Mouse (Mus musculus) heart, adult 2 months (tissue): Measurements from ENCODE around the gene Atcay. TPM values are rescaled to one million over a fixed set of nuclear protein-coding genes. Genes with fewer than 3 reads are reported as not detected.

Experiments used
- DNase-seq, 2 experiments: peaks; one replicate each; pipeline ENCODE4 v3.0.0; 2021
- H3K27ac ChIP-seq: fragments of 200-600 bp; 2 replicates; pipeline ENCODE4 v1.8.1; 2022
- H3K27me3 ChIP-seq: fragments of 200-500 bp; 2 replicates; pipeline ENCODE4 v1.6.1; 2012; ENCODE audit warnings: mild to moderate bottlenecking, low read length, inconsistent platforms, mixed read lengths; ENCODE audit not compliant: control insufficient read depth, insufficient read depth
- H3K36me3 ChIP-seq: fragments of 200-500 bp; 2 replicates; pipeline ENCODE4 v1.6.1; 2012; ENCODE audit warnings: low read length, inconsistent platforms; ENCODE audit not compliant: control insufficient read depth, insufficient read depth
- H3K4me1 ChIP-seq: fragments of 200-500 bp; 2 replicates; pipeline ENCODE4 v1.6.1; 2011; ENCODE audit warnings: low read length; ENCODE audit not compliant: control insufficient read depth, insufficient read depth
- H3K4me3 ChIP-seq: fragments of 200-600 bp; 2 replicates; pipeline ENCODE4 v1.8.1; 2022
- H3K79me2 ChIP-seq: fragments of 200-500 bp; replicated peaks from 2 replicates; pipeline ENCODE4 v1.6.1; 2012; ENCODE audit warnings: mild to moderate bottlenecking, inconsistent platforms, low read length, moderate library complexity, mixed read lengths; ENCODE audit not compliant: control insufficient read depth, insufficient read depth
- H3K9ac ChIP-seq: fragments of 200-500 bp; 2 replicates; pipeline ENCODE4 v1.6.1; 2012; ENCODE audit warnings: low read depth, mild to moderate bottlenecking, control low read depth, inconsistent platforms, low read length, mixed read lengths
- CTCF ChIP-seq: fragments of 200-600 bp; IDR thresholded peaks from 2 replicates; pipeline ENCODE4 v1.8.1; 2022; ENCODE audit warnings: antibody characterized with exemption, mild to moderate bottlenecking, moderate library complexity
- EP300 ChIP-seq: fragments of 200-500 bp; IDR thresholded peaks from 2 replicates; pipeline ENCODE4 v1.6.1; 2011; ENCODE audit warnings: low read depth, low read length, control low read depth; ENCODE audit not compliant: insufficient read depth
- POLR2A ChIP-seq: fragments of 200-500 bp; IDR thresholded peaks from 2 replicates; pipeline ENCODE4 v1.6.1; 2011; ENCODE audit warnings: mild to moderate bottlenecking, low read depth, low read length, control low read depth; ENCODE audit not compliant: insufficient read depth
- WGBS: fragments of 180-500 bp; shearing (Covaris S2); methylation state at CpG from one replicate; pipeline ENCODE4 v1.1.7; 2018; 5-methylcytosine and 5-hydroxymethylcytosine counted together
- intact Hi-C: fragments of 180-260 bp; cut with DNase I; formaldehyde crosslinking; loops from one replicate; pipeline ENCODE4 v1.15.1; 2025
- polyA plus RNA-seq: library from polyadenylated mRNA; depleted of rRNA; stranded (reverse); fragments of >200 nt; gene quantifications from 2 replicates; pipeline ENCODE4 v1.2.3, GENCODE M21; 2012
- total RNA-seq, 2 experiments: library from RNA; stranded (reverse); gene quantifications; 2 replicates each; pipeline ENCODE4 v1.2.3; 2021

The Atcay gene
- total and polyA plus RNA-seq, 3 experiments = 0.09 to 0.14 TPM; not detected in 1

DNA sequence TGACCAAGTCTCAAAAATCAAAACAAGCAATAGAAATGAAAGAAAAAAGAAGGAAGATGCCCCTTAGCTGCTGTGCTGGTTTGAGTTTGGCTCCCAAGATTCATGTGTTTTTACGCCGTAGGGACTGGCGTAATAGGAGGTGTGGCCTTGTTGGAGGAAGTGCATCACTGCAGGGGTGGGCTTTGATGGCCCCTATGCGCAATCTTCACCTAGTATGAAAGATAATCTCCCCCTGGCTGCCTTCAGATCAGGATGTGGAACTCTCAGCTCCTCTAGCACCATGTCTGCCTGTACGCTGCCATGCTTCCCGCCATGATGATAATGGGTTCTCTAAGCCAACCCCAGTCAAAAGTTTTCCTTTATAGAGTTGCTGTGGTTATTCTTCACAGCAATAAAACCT lies 14.4 kb downstream of the Atcay start:
- WGBS = 88% methylated on average over 6 of the region's 6 CpGs
- Histone ChIP-seq H3K27ac (no peak overlapping the region), H3K4me3 (no peak overlapping the region), H3K79me2 (no peaks in the 10 kb centered on the region), H3K4me1 (no peaks in the 10 kb centered on the region), H3K36me3 (no peaks in the 10 kb centered on the region), H3K27me3 (no peaks in the 10 kb centered on the region; the same call in 1 of the 2 replicates), H3K9ac (no peak overlapping the region)
- no peak for TF ChIP-seq POLR2A
- no peak for TF ChIP-seq EP300
- TF ChIP-seq CTCF = no peak
- DNase-seq = no peak
- intact Hi-C loops = no loop called here

DNA sequence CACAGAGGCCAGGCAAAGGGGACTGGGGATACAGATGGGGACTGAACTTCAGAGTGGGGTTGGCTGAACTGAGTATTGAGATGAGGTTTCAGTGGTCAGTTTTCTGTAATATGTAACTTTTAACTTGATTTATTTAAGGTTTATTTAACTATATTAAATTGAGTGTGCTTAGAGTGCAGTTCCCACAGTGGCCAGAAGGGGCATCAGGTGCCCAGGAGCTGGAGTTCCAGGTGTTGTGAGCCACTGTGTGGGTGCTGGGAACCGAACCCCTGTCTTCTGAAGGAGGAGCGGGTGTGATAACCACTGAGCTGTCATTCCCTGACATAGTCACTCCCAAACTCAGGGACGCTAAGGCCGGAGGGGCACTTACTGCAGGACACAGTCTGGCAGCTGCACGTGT lies 20.5 kb downstream of the Atcay start:
- no peaks in the 10 kb centered on the region for H3K4me1 ChIP-seq
- H3K79me2 ChIP-seq = no peaks in the 10 kb centered on the region
- DNase-seq = no peak
- no peaks in the 10 kb centered on the region for H3K27me3 ChIP-seq
- intact Hi-C loops = no loop called here
- TF ChIP-seq POLR2A (peak; percentile 20; the same call in 1 of the 2 replicates), CTCF (peak; percentile 57), EP300 (no peak)
- H3K4me3 ChIP-seq = no peak overlapping the region
- no peak overlapping the region for H3K27ac ChIP-seq
- whole genome bisulfite sequencing = 98% methylated on average over 5 of the region's 5 CpGs
- H3K9ac ChIP-seq = no peak overlapping the region
- H3K36me3 ChIP-seq = no peaks in the 10 kb centered on the region

DNA sequence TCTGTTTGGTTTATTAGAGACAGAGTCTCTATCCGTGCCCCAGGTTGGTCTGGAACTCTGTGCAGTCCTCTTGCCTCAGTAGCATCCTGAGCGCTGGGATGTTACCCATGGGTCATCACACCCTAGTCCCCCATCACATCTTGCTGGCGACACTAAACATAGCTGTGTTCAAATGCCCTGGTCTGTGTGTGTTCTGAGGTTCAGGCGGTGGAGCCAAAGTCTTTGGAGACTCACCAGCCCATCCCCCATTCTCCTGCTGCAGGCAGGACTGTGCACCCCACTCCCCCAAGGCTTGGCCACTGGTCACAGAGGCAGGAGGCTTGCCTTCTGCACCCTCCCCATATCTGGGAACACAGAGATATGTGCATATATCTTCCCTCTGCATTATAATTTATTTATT lies 26.5 kb downstream of the Atcay start:
- WGBS = 40% methylated on average over 4 of the region's 4 CpGs
- Histone ChIP-seq H3K4me1 (no peaks in the 10 kb centered on the region), H3K27me3 (no peaks in the 10 kb centered on the region), H3K79me2 (no peaks in the 10 kb centered on the region), H3K27ac (peak overlapping the region; percentile 78), H3K4me3 (no peak overlapping the region), H3K9ac (no peak overlapping the region), H3K36me3 (no peaks in the 10 kb centered on the region)
- no peak for DNase-seq
- no peak for TF ChIP-seq CTCF
- no peak; the same call in none of the 2 replicates for TF ChIP-seq POLR2A
- no peak for TF ChIP-seq EP300
- intact Hi-C loops = no loop called here

DNA sequence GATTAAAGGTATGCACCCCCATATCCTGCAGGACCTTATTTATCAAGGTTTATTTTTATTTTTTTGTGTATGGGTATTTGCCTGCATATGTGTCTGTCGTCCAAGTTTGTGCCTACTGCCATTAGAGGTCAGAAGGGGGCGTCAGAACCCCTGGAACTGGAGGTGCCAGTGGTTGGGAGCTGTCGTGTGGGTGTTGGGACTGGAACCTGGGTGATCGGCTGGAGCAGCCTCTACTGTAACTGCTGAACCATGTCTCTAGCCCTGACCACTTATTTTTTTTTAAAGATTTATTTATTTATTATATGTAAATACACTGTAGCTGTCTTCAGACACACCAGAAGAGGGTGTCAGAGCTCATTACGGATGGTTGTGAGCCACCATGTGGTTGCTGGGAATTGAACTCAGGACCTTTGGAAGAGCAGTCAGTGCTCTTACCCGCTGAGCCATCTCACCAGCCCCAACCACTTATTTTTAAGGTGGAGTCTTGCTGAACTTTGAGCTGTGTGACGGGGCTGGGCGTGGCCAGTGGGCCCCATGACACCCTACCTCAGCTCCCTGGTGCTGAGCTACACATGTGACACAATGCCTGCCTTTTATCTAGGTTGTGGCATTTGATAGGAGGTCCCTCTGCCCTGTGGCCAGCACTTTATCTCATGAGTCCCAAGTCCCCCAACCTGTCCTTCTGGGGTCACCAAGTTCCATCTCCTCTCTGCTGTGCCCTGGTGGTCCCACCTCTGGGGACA lies 27.5 kb downstream of the Atcay start:
- WGBS = 55% methylated on average over 8 of the region's 8 CpGs
- no peaks in the 10 kb centered on the region for H3K4me1 ChIP-seq

DNA sequence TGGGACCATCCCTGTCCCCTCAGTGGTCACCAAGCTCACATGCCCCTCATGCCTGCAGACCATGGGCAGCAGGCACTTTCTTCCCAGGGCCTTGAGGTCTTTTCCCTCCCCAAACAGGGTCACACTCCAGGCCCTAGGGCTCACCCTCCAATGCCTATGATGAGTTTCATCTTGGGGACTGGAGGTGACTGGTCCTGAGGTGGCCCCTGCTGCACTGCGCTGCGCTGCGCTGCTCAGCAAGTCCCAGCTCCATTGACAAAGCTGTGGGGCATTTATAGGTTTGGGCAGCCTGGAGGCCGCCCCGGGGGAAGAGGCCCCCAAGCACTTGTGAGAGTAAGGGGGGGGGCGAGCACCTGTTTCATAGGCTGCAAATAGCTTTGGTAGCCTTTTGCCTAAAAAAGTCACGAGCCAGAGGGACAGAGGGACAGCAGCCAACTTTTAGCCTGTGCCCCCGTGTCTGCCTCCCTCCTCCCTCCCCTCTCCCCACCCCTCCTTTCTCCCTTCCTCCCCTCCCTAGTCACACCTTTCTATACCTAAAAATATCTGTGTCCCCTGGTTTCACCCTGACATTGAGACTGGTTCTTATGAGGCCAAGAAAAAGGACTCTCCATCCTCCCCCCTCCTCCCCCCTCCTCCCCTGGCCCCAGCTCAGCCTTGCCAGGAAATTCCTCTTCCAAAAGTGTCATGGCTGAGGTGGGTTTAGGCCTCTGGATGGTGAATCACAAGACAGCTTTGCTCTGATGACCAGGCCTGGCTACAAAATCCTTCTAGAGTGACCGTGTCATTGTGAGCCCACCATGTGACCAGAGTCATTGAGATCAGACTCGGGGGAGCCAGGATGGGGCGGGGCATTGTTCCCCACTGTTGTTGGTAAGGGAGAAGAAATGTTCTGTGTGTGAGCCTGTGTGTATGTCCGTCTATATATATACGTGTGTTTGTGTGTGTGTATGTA lies 28.6 kb downstream of the Atcay start, which contains the start of gene Nmrk2:
Gene Nmrk2 (minus strand): TSS at position 245 of the 952 bp plus-strand sequence.
- Histone ChIP-seq H3K9ac (peak within 1 kb of the TSS; percentile 45), H3K79me2 (no peaks in the 10 kb centered on the region), H3K36me3 (no peaks in the 10 kb centered on the region), H3K4me1 (no peaks in the 10 kb centered on the region), H3K27ac (peak within 1 kb of the TSS; percentile 96), H3K27me3 (no peaks in the 10 kb centered on the region), H3K4me3 (no peak within 1 kb of the TSS; the same call in 1 of the 2 replicates)
- 39% methylated on average over 13 of the region's 13 CpGs for WGBS
- DNase-seq = peak; percentile 46 to 71
- intact Hi-C loops = no loop called here
- peak; percentile 65 for TF ChIP-seq POLR2A
- TF ChIP-seq EP300 = peak; percentile 73; the same call in 1 of the 2 replicates
- no peak for TF ChIP-seq CTCF

More for the DNA sequence above, 27.5 kb downstream of the Atcay start:
- intact Hi-C loops = no loop called here
- Histone ChIP-seq H3K27me3 (no peaks in the 10 kb centered on the region), H3K27ac (peak overlapping the region; percentile 78), H3K4me3 (no peak overlapping the region), H3K9ac (no peak overlapping the region), H3K36me3 (no peaks in the 10 kb centered on the region), H3K79me2 (no peaks in the 10 kb centered on the region)
- peak in 1 of 2 experiments; percentile 40 for DNase-seq
- peak; percentile 35; the same call in 1 of the 2 replicates for TF ChIP-seq POLR2A
- peak; percentile 14; the same call in 1 of the 2 replicates for TF ChIP-seq CTCF
- TF ChIP-seq EP300 = no peak; the same call in 1 of the 2 replicates
